Comparison of ENCODE assay signal across 9 mouse cellular contexts in the genomic region with DNA sequence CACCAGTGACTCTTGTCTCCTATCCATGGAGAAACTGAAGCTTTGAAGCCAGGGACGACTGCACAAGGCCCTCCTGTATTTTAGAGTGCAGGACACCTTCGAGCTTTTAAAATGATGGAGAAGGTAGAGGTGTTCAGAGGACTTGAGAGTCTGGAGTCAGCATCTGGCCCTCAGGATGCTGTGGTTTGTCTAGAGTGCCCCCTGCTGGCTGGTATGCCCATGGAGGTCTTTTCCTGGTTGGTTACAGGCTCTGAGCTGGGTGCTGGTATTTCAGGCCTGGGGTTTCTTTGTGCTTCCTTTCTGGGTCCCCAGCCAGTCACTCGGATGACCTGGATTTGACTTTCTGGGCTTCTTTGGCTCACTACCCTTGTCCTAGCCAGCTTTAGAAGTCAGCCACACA.
DNase-seq lines count a peak whose midpoint lies in the region; ATAC-seq lines count a peak whose summit lies in the region.
"Had no signal": no experiment of that assay in that cellular context is flagged by ENCODE, and none has a peak within 500 bp of the region (broad histone marks: within the 10 kb centered on the region; RNA-seq: fewer than 3 reads in every experiment).

No protein-coding gene starts in this region.

- H3K27ac ChIP-seq in midbrain, embryonic 13.5 days, result 0 out of 2 replicates have a peak overlapping the region, but pooled peaks have one; percentile 26
- H3K27ac ChIP-seq in midbrain, embryonic 16.5 days (ENCODE audit: low read length), result no peak overlapping the region
- peak overlapping the region; percentile 43; the same call in 1 of the 2 replicates for H3K27ac ChIP-seq in liver, embryonic 12.5 days
- H3K27ac ChIP-seq: neural tube, embryonic 12.5 days had no signal

- no peak overlapping the region for H3K4me2 ChIP-seq in midbrain, embryonic 13.5 days (replicated peaks)
- H3K4me2 ChIP-seq in midbrain, embryonic 16.5 days (ENCODE audit: low read length), result no peak overlapping the region
- H3K4me2 ChIP-seq in liver, embryonic 12.5 days, result peak overlapping the region; percentile 44
- H3K4me2 ChIP-seq: neural tube, embryonic 12.5 days had no signal

- peaks cover 45% of the 10 kb centered on the region for H3K4me1 ChIP-seq in midbrain, embryonic 13.5 days (replicated peaks)
- peaks cover 17% of the 10 kb centered on the region for H3K4me1 ChIP-seq in midbrain, embryonic 16.5 days (ENCODE audit: control insufficient read depth, insufficient read depth, low read length)
- peaks cover 37% of the 10 kb centered on the region for H3K4me1 ChIP-seq in liver, embryonic 12.5 days

- peaks cover 18% of the 10 kb centered on the region for H3K36me3 ChIP-seq in midbrain, embryonic 13.5 days
- H3K36me3 ChIP-seq in midbrain, embryonic 16.5 days (ENCODE audit: control insufficient read depth, insufficient read depth, low read length), result no peaks in the 10 kb centered on the region; the same call in 1 of the 2 replicates
- H3K36me3 ChIP-seq in liver, embryonic 12.5 days, result peaks cover 29% of the 10 kb centered on the region

- no peak for ATAC-seq in midbrain, embryonic 13.5 days
- ATAC-seq in midbrain, embryonic 16.5 days, result no peak
- ATAC-seq in liver, embryonic 12.5 days, result no peak

- no peaks in the 10 kb centered on the region for H3K27me3 ChIP-seq in midbrain, embryonic 13.5 days
- H3K27me3 ChIP-seq in midbrain, embryonic 16.5 days (ENCODE audit: control insufficient read depth, insufficient read depth, low read depth, low read length), result no peaks in the 10 kb centered on the region
- H3K27me3 ChIP-seq in liver, embryonic 12.5 days (replicated peaks), result no peaks in the 10 kb centered on the region
- H3K27me3 ChIP-seq: neural tube, embryonic 12.5 days had no signal

- peak; percentile 85 for DNase-seq in R1 (ENCODE audit: low read depth, low spot score)
- peak; percentile 68 for DNase-seq in cerebellum, adult 9-11 months
- peak; percentile 75 to 83 for DNase-seq in heart, postnatal 10 days
- peak; percentile 75 for DNase-seq in retina, postnatal 1 day
- DNase-seq in Muller cell, postnatal 12 days (ENCODE audit: inconsistent ontology term), result no peak

- intact Hi-C loops in heart, postnatal 10 days (cut with DNase I), result loop anchor here (2.0 to 10.0 kb wide), 3 partner anchors 256 to 792 kb away; no protein-coding TSS in a partner anchor

- 69% methylated on average over 3 of the region's 3 CpGs for WGBS in midbrain, embryonic 13.5 days
- WGBS in midbrain, embryonic 16.5 days, result 56% methylated on average over 3 of the region's 3 CpGs
- WGBS in liver, embryonic 12.5 days (ENCODE audit: insufficient replicate concordance), result 41% methylated on average over 3 of the region's 3 CpGs

- H3K9ac ChIP-seq in midbrain, embryonic 13.5 days (replicated peaks), result no peak overlapping the region
- H3K9ac ChIP-seq in midbrain, embryonic 16.5 days (ENCODE audit: low read depth, low read length), result no peak overlapping the region
- no peak overlapping the region for H3K9ac ChIP-seq in liver, embryonic 12.5 days
- H3K9ac ChIP-seq: neural tube, embryonic 12.5 days had no signal

- no peak overlapping the region for H3K4me3 ChIP-seq in midbrain, embryonic 13.5 days (replicated peaks)
- no peak overlapping the region for H3K4me3 ChIP-seq in midbrain, embryonic 16.5 days (ENCODE audit: low read depth, low read length)
- no peak overlapping the region for H3K4me3 ChIP-seq in liver, embryonic 12.5 days
- H3K4me3 ChIP-seq: neural tube, embryonic 12.5 days had no signal

- no peaks in the 10 kb centered on the region for H3K9me3 ChIP-seq in midbrain, embryonic 13.5 days
- no peaks in the 10 kb centered on the region for H3K9me3 ChIP-seq in midbrain, embryonic 16.5 days (replicated peaks; ENCODE audit: control insufficient read depth, low read length, poor library complexity, severe bottlenecking)
- no peaks in the 10 kb centered on the region for H3K9me3 ChIP-seq in liver, embryonic 12.5 days (replicated peaks)
- H3K9me3 ChIP-seq: neural tube, embryonic 12.5 days had no signal
